Mouse (Mus musculus) megakaryocyte, embryonic 14.5 days (primary cell): ENCODE measurements around the gene a. TPM values are rescaled to one million over a fixed set of nuclear protein-coding genes. Genes with fewer than 3 reads are reported as not detected.
"Not testable (repeated sequence)": the region's sequence is repeated elsewhere in the genome, so short reads cannot be mapped to it uniquely, and the experiment has no call there.

ENCODE experiments used
- H3K27me3 ChIP-seq: replicated peaks from 2 replicates; pipeline ENCODE3; 2012; ENCODE audit warnings: inconsistent platforms
- H3K36me3 ChIP-seq: replicated peaks from 2 replicates; pipeline ENCODE3; 2012; ENCODE audit warnings: low read length, inconsistent platforms, mixed read lengths
- H3K4me1 ChIP-seq: 2 replicates; pipeline ENCODE4 v1.6.1; 2012; ENCODE audit warnings: inconsistent platforms
- H3K4me3 ChIP-seq: replicated peaks from 2 replicates; pipeline ENCODE3; 2012; ENCODE audit warnings: moderate library complexity, mild to moderate bottlenecking, inconsistent platforms
- H3K9me3 ChIP-seq: 2 replicates; pipeline ENCODE4 v1.6.1; 2012; ENCODE audit warnings: inconsistent platforms
- FLI1 ChIP-seq: IDR thresholded peaks from 2 replicates; pipeline ENCODE4 v1.6.1; 2012; ENCODE audit warnings: low read length, inconsistent platforms, mixed read lengths
- GATA1 ChIP-seq: IDR thresholded peaks from 3 replicates; pipeline ENCODE4 v1.6.1; 2012; ENCODE audit warnings: mixed read lengths, low read length, inconsistent platforms, borderline replicate concordance
- polyA plus RNA-seq: library from polyadenylated mRNA; stranded (reverse); fragments of >175 nt; gene quantifications from 2 replicates; pipeline ENCODE4 v1.2.3, GENCODE M21; 2012; ENCODE audit warnings: low replicate concordance; ENCODE audit not compliant: insufficient read depth

The a gene
- polyA plus RNA-seq, 1 experiment = 1.6 TPM

DNA sequence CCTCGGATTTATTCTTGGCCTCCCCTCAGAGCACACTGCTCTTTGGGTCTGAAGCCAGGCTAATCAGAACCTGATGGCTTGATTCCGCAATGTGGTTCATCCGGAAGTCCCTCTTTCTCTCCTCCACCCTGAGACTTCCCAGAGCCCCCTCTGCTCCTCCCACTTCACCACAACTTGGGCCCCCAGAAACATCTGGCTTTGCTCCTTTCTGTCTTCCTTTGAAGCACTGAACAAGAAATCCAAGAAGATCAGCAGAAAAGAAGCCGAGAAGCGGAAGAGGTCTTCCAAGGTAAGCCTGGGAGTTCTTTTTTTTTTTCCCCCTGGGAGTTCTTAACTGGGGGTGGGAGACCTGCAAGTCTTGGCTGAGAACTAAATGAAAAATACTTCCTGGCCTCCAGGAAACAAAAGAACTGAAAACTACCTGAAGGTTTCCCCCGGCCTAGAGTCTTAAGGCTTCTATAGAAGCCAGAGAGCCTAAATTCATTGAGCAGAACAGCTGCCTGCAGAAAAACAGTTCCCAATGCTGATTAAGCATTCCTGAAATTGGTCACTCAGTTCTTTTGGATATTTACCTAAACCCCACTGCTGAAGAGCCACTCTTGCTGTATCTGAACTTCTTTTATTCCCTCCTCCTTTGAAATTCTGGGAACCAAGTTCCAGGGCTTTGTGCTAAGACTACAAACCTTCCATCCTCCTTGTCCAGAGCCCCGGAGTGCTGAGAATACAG is 256.4 kb downstream of the a start:
- no peak for TF ChIP-seq FLI1
- no peak for TF ChIP-seq GATA1
- Histone ChIP-seq H3K9me3 (no peaks in the 10 kb centered on the region), H3K4me3 (no peak overlapping the region), H3K4me1 (peaks cover 71% of the 10 kb centered on the region), H3K36me3 (no peaks in the 10 kb centered on the region), H3K27me3 (peaks cover under 1% of the 10 kb centered on the region)

DNA sequence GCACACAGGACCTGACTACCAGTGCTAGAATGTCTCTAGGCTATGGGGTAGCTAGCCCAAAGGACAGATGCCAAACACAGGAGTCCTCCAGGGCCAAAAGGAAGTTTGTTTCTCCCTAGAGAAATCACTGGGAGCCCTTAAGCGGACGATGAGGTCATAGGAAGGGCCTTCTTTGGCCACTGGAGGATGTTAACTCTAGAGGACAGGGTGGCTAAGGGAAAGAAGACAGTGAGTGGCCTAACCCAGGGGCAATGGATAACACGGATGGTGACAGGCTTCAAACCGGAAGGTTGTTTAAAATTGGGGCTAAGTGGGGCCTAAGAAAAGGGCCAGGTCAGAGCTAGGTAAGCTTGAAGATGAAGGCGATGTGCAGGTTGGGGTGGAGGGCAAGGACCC is 258.9 kb downstream of the a start:
- H3K36me3 ChIP-seq = no peaks in the 10 kb centered on the region
- H3K9me3 ChIP-seq = no peaks in the 10 kb centered on the region
- TF ChIP-seq GATA1 (no peak), FLI1 (no peak)
- H3K4me3 ChIP-seq = peak overlapping the region; percentile 97
- H3K4me1 ChIP-seq = peaks cover 65% of the 10 kb centered on the region
- no peaks in the 10 kb centered on the region for H3K27me3 ChIP-seq

GRCm38 (mm10) chr2:155050504-155051236 is 259.5 kb downstream of the a start:
- no peak for TF ChIP-seq GATA1
- no peak for TF ChIP-seq FLI1
- H3K4me1 ChIP-seq = peaks cover 60% of the 10 kb centered on the region
- no peaks in the 10 kb centered on the region for H3K27me3 ChIP-seq
- H3K4me3 ChIP-seq = peak overlapping the region; percentile 97
- no peaks in the 10 kb centered on the region for H3K9me3 ChIP-seq
- H3K36me3 ChIP-seq = no peaks in the 10 kb centered on the region

- H3K36me3 ChIP-seq = no peaks in the 10 kb centered on the region
- TF ChIP-seq GATA1 (no peak), FLI1 (no peak)
- no peaks in the 10 kb centered on the region for H3K9me3 ChIP-seq
- no peaks in the 10 kb centered on the region for H3K27me3 ChIP-seq
- H3K4me3 ChIP-seq = peak overlapping the region; percentile 70
- peaks cover 48% of the 10 kb centered on the region for H3K4me1 ChIP-seq
These were observed 260.6 kb downstream of the a start for GRCm38 (mm10) chr2:155051622-155052351.

DNA sequence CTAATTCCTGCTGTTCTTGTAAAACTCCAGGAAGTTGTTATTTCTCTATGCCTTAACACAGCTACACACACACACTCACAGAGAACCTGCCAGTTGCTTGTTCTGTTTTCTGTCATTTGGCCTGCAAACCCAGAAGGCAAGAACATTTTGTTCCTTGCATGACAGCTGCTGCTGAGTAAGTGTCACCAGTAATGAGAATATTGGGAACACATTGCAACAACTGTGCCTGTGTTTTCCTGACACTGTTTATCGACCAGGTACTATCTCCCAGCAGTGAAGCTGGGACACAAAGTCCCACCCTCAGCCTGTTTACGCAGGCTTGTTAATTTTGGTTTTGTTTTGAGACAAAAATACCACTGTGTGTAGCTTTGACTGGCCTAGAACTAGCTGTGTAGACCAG is 261.5 kb downstream of the a start:
- Histone ChIP-seq H3K27me3 (no peaks in the 10 kb centered on the region), H3K4me1 (peaks cover 43% of the 10 kb centered on the region), H3K36me3 (no peaks in the 10 kb centered on the region), H3K4me3 (no peak overlapping the region), H3K9me3 (no peaks in the 10 kb centered on the region)
- TF ChIP-seq FLI1 (no peak), GATA1 (no peak)

GRCm38 (mm10) chr2:155053512-155053911 is 262.3 kb downstream of the a start:
- H3K36me3 ChIP-seq, H3K9me3 ChIP-seq, H3K27me3 ChIP-seq, H3K4me3 ChIP-seq: not testable (repeated sequence)
- H3K4me1 ChIP-seq = peaks cover 37% of the 10 kb centered on the region

GRCm38 (mm10) chr2:155054672-155055071 is 263.5 kb downstream of the a start:
- Histone ChIP-seq H3K36me3 (peaks cover 8% of the 10 kb centered on the region), H3K27me3 (no peaks in the 10 kb centered on the region), H3K4me1 (peaks cover 31% of the 10 kb centered on the region), H3K4me3 (no peak overlapping the region), H3K9me3 (no peaks in the 10 kb centered on the region)
- TF ChIP-seq FLI1 (no peak), GATA1 (no peak)

- Histone ChIP-seq H3K9me3 (no peaks in the 10 kb centered on the region), H3K36me3 (peaks cover 16% of the 10 kb centered on the region), H3K4me3 (no peak overlapping the region), H3K27me3 (no peaks in the 10 kb centered on the region), H3K4me1 (peaks cover 28% of the 10 kb centered on the region)
- TF ChIP-seq FLI1 (no peak), GATA1 (no peak)
These were observed 264.9 kb downstream of the a start for GRCm38 (mm10) chr2:155056076-155056578.

GRCm38 (mm10) chr2:155057361-155057760 is 266.2 kb downstream of the a start:
- Histone ChIP-seq H3K9me3 (no peaks in the 10 kb centered on the region), H3K4me3 (no peak overlapping the region), H3K4me1 (peaks cover 17% of the 10 kb centered on the region), H3K36me3 (peaks cover 28% of the 10 kb centered on the region), H3K27me3 (no peaks in the 10 kb centered on the region)
- TF ChIP-seq FLI1 (no peak), GATA1 (no peak)

- Histone ChIP-seq H3K4me1 (peaks cover 51% of the 10 kb centered on the region), H3K27me3 (no peaks in the 10 kb centered on the region), H3K4me3 (no peak overlapping the region), H3K36me3 (peaks cover 36% of the 10 kb centered on the region), H3K9me3 (no peaks in the 10 kb centered on the region)
- TF ChIP-seq FLI1 = no peak
- no peak for TF ChIP-seq GATA1
These were observed 279.8 kb downstream of the a start for GRCm38 (mm10) chr2:155071027-155071426.
